Mouse (Mus musculus): ENCODE results near the gene Ccdc184. TPM values are rescaled to one million over a fixed set of nuclear protein-coding genes. Genes with fewer than 3 reads are reported as not detected.

Gene Ccdc184
- total and polyA plus RNA-seq, 3 experiments: 0.52 TPM; not detected in 2

DNA sequence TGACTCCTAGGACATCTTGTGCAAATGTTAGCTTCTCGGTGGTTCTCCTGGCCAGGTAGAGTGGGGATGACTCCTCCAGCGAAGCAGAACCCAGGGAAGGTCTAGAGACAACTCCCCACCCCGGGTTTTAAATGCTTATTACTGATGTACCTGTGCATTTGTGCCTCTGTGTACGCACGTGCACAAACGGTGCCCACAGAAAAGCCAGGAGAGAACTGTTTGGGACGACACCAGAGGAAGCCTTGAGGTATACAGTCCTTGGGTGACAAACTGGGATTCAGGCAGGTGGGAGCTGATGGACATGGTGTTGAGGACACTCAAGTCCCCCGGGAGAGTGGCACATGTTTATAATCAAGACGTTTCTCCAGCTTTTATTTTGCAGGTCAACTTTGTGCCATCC lies 4.0 kb downstream of the Ccdc184 start:
- no peak for DNase-seq (ENCODE audit: low read depth, low spot score)
- Histone ChIP-seq H3K27me3 (ENCODE audit: control insufficient read depth in 1 of 2, insufficient read depth in 2 of 2, low read length in 2 of 2) (peaks cover 31 to 33% of the 10 kb centered on the region in 2 experiments), H3K36me3 (ENCODE audit: control insufficient read depth in 1 of 2, insufficient read depth in 2 of 2, low read length in 2 of 2) (no peaks in the 10 kb centered on the region), H3K79me2 (ENCODE audit: control insufficient read depth, insufficient read depth, low read length, poor library complexity) (no peaks in the 10 kb centered on the region), H3K4me3 (ENCODE audit: control insufficient read depth in 1 of 2, insufficient read depth in 1 of 2, low read depth in 2 of 2, low read length in 2 of 2) (no peak overlapping the region), H3K9me3 (replicated peaks; ENCODE audit: insufficient read depth, low read length) (no peaks in the 10 kb centered on the region), H3K4me1 (ENCODE audit: control insufficient read depth in 1 of 2, insufficient read depth in 2 of 2, low read length in 2 of 2) (no peaks in the 10 kb centered on the region), H3K9ac (ENCODE audit: control insufficient read depth, low read depth, low read length, poor library complexity, severe bottlenecking) (no peak overlapping the region), H3K27ac (ENCODE audit: control insufficient read depth, low read depth, low read length) (no peak overlapping the region)
- TF ChIP-seq MAFK (IDR thresholded peaks at IDR 0.05; ENCODE audit: borderline replicate concordance, low read depth, low read length) (no peak), ZMIZ1 (IDR thresholded peaks at IDR 0.05; ENCODE audit: low read depth, low read length) (no peak), ETS1 (IDR thresholded peaks at IDR 0.05; ENCODE audit: low read depth, low read length) (no peak), ELF1 (IDR thresholded peaks at IDR 0.05; ENCODE audit: low read depth, low read length) (no peak), RCOR1 (IDR thresholded peaks at IDR 0.05; ENCODE audit: low read depth, low read length) (no peak), RAD21 (IDR thresholded peaks at IDR 0.05; ENCODE audit: low read depth, low read length) (no peak), CHD1 (IDR thresholded peaks at IDR 0.05; ENCODE audit: low read depth, low read length) (no peak), POLR2A (IDR thresholded peaks at IDR 0.05; ENCODE audit: control insufficient read depth in 1 of 2, insufficient read depth in 1 of 2, low read depth in 1 of 2, low read length in 2 of 2, poor library complexity in 1 of 2) (no peak), NELFE (IDR thresholded peaks at IDR 0.05; ENCODE audit: low read depth, low read length) (no peak), TBP (IDR thresholded peaks at IDR 0.05; ENCODE audit: low read depth, low read length) (no peak), MEF2A (IDR thresholded peaks at IDR 0.05; ENCODE audit: extremely low read depth, insufficient replicate concordance, low read depth, low read length, poor library complexity, severe bottlenecking) (no peak)

DNA sequence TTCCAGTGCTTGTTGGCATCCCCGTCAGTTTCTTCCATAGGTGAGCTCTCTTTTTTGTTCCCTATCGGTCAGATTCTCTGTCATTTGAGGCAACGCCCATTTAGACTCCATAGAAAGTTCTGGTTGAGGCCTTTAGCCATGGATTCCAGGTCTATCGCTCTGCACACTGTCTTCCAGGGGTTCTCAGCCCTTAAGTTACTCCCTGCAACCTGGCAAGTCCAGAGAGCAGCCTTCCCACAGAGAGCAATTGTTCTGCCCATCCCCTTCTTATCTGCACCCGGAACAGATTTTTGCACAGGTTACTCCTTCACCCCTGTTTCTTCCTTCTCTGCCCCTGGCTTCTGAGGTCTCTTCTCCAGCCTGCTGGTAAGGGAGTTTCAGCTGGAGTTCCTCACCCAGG lies 5.2 kb downstream of the Ccdc184 start:
- Histone ChIP-seq H3K27me3 (ENCODE audit: control insufficient read depth in 1 of 2, insufficient read depth in 2 of 2, low read length in 2 of 2) (peaks cover 27 to 35% of the 10 kb centered on the region in 2 experiments), H3K36me3 (ENCODE audit: control insufficient read depth in 1 of 2, insufficient read depth in 2 of 2, low read length in 2 of 2) (no peaks in the 10 kb centered on the region), H3K9ac (ENCODE audit: control insufficient read depth, low read depth, low read length, poor library complexity, severe bottlenecking) (no peak overlapping the region), H3K79me2 (ENCODE audit: control insufficient read depth, insufficient read depth, low read length, poor library complexity) (no peaks in the 10 kb centered on the region), H3K4me1 (ENCODE audit: control insufficient read depth in 1 of 2, insufficient read depth in 2 of 2, low read length in 2 of 2) (no peaks in the 10 kb centered on the region), H3K27ac (ENCODE audit: control insufficient read depth, low read depth, low read length) (no peak overlapping the region), H3K4me3 (ENCODE audit: control insufficient read depth in 1 of 2, insufficient read depth in 1 of 2, low read depth in 2 of 2, low read length in 2 of 2) (no peak overlapping the region), H3K9me3 (replicated peaks; ENCODE audit: insufficient read depth, low read length) (no peaks in the 10 kb centered on the region)
- TF ChIP-seq JUND (IDR thresholded peaks at IDR 0.05; ENCODE audit: low read depth, low read length) (no peak), NRF1 (IDR thresholded peaks at IDR 0.05; ENCODE audit: insufficient read depth, low read depth, low read length, poor library complexity, severe bottlenecking) (no peak), NELFE (IDR thresholded peaks at IDR 0.05; ENCODE audit: low read depth, low read length) (no peak), ZNF384 (IDR thresholded peaks at IDR 0.05; ENCODE audit: low read depth, low read length) (no peak), ELF1 (IDR thresholded peaks at IDR 0.05; ENCODE audit: low read depth, low read length) (no peak), SMC3 (IDR thresholded peaks at IDR 0.05; ENCODE audit: low read depth, low read length) (no peak), BHLHE40 (IDR thresholded peaks at IDR 0.05; ENCODE audit: borderline replicate concordance, low read depth, low read length) (no peak), CHD1 (IDR thresholded peaks at IDR 0.05; ENCODE audit: low read depth, low read length) (no peak), USF2 (IDR thresholded peaks at IDR 0.05; ENCODE audit: borderline replicate concordance in 1 of 2, insufficient read depth in 1 of 2, low read depth in 1 of 2, low read length in 2 of 2) (no peak)
- DNase-seq (ENCODE audit: low read depth, low spot score): no peak

Measured in MEL (cell line).